Mouse (Mus musculus) c-Kit-positive CD71-positive TER-119-positive erythroid progenitor cells, embryonic 14.5 days (primary cell): ENCODE data around the gene Serpina3j.
"Not testable (repeated sequence)": the region's sequence is repeated elsewhere in the genome, so short reads cannot be mapped to it uniquely, and the experiment has no call there.

ENCODE experiments used
- DNase-seq: peaks from one replicate; pipeline ENCODE4 v3.0.0-alpha.2; 2013; ENCODE audit warnings: low spot score

The Serpina3j gene

DNA sequence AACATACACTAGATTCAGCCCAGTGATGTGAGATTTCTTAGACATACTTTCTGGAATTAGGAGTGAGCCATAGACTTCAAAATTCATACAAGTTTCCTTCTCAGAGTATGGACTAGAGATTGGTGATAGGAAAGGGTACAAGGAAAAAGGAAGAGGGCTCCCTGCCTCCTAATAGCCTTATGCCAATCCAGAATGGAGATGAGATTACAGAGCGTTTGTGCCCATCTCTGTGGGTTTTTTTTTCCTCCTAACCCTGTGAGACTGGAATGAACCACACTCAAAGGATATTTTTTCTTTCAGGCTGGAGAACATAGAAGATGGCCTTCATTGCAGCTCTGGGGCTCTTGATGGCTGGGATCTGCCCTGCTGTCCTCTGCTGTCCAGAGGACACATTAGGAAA, at the start of gene Serpina3j:
TSS of gene Serpina3j (plus strand) at position 301 of the 400 bp plus-strand sequence.
- no peak for DNase-seq

DNA sequence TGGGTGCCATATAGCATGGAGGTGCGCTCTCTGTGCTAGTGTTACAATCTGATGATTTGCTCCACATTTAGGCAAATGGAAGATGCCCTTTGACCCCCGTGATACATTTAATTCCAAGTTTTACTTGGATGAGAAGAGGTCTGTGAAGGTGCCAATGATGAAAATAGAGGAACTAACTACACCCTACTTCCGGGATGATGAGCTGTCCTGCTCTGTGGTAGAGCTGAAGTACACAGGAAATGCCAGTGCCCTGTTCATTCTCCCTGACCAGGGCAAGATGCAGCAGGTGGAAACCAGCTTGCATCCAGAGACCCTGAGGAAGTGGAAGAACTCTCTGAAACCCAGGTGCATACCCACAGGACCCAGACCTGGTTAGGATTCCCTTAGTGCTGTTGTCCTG, 48.0 kb upstream of the Serpina3j start:
- no peak for DNase-seq

DNA sequence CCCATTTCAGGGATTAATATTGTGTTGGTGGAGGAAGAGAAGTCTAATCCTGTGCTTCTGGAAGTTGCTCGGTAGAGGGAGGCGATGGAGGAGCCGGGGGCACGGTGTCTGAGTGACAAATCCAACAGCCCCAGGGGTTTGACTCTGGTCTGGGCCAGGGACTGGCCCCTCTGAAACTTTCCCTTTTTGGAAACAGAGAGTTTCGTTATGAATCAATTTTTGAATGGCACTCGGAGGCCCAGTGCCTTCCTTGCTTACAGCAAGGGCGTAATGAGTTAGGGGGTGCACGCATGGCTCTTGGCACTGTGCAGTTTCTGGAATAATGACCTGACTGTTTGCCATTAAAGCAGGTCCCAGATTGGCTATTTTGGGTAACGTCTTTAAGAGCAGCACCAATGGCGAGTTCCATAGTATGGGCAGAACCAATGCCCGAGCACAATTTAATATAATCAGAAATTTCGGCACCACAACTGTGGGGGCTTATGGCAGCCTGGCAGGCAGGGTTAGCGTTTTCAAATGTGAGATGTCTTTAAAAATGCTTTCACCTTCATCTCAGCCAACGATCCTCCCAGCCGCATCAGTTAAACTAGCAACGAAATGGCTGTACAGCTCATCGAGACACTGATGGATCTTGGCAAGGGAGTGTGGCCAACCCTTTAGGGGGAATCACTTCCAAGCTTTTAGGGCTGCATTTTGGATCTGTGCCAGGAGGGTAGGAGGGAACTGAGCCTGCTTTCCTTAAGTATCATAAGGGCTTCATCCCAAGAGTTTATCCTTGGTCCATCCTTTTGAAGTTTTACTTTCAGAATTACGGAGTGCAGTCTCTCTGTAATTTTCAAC, 35.9 kb upstream of the Serpina3j start:
- no peak for DNase-seq

DNA sequence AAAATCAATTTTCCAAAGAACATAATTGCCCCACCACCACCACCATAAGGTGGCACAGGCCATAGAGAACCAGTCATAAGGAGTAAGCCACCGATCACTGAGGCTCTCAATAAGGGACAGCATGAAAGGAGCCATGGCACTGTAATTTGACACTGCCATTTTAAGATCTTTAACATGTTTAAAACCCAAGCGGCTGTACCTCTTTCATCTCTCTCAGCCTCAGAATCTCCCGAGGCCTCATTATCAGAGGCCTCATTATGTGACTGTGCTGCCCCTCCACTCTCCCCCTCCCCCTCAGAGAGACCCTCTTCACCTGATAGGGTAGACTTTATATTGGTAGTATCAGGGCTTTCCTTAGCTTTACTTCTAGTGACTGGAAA, 35.3 kb upstream of the Serpina3j start:
- DNase-seq: no peak

DNA sequence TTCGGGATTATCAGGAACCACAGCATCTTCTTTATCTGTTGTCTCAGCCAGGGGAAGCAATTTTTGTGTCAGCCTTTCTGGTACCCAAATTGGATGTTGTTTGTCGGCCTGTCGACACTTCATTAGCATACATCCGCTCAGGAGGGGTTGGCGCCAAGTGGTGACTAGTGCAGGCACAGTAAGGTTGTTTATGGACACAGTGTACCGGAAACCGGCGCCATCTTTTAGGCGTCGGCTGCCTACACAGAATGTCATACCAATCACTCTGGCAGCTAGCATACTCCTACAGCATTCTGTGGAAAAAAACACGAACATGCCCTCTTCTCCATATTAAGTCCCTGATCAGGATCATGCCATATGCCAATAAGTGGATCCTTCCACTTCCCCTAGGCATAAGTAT, 31.0 kb upstream of the Serpina3j start:
- no peak for DNase-seq

DNA sequence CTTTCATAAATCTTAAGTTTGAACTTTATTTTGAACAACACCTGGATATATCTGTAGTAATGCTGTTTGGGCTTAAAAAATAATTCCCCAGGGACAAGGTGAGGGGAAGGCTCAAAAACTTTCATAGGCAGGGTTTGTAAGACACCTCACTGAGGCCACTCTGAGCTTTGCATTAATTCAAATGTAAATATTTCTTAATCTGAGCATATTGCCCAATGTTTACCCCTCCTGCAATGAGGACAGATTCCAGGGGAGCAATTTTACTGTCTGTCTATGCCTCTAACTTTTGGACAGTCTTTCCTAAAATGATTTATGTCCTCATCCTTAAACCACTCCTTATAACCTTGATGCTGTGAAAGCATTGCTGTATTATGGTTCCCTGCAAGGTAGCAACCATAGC, 26.0 kb upstream of the Serpina3j start:
- no peak for DNase-seq

GRCm38 (mm10) chr12:104289872-104290271, 24.5 kb upstream of the Serpina3j start:
- no peak for DNase-seq

- no peak for DNase-seq
Measured at GRCm38 (mm10) chr12:104293963-104294362, 20.4 kb upstream of the Serpina3j start.

DNA sequence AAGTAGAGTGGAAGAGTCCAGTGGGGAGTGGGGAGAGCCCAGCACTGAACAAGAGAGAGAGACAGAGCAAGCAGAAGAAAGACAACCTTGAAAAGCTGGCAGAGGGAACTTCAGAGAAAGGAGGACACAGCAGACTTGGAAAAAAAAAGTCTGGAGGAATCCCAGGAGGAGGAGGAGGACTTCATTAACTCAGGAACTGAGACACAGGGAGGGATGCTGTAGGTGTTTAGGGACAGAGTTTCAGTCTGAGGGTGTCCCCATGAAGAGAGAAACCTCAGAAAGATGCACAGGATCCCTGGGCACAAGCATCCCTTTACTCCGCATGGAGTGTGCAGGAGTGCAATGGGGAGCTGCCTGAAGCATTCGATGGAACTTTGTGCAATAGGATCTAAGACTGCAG, 16.3 kb upstream of the Serpina3j start:
- no peak for DNase-seq

DNA sequence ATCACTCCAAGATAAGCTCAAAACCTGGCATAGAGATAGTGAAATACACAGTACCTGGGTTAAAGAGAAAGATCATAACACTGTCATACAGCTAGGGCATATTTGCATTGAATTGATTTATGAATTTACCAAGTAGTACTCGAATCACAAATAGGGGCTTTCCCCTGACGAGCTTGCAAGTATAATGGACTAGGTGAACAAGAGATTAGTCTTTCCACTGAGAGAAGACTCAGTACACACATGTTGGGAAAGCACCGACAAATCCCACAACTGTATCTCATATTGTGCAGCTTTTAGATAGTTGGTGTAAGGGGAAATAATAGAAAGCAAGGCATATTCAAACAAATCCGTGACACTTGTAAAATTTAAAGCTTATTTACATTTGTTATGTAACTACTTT, 8.4 kb upstream of the Serpina3j start:
- no peak for DNase-seq

GRCm38 (mm10) chr12:104322454-104322853, 8.1 kb downstream of the Serpina3j start:
- DNase-seq: no peak

GRCm38 (mm10) chr12:104331701-104332100, 17.3 kb downstream of the Serpina3j start:
- DNase-seq: no peak

GRCm38 (mm10) chr12:104336873-104337272, 22.5 kb downstream of the Serpina3j start:
- DNase-seq: not testable (repeated sequence)

- not testable (repeated sequence) for DNase-seq
Measured at GRCm38 (mm10) chr12:104338226-104338625, 23.9 kb downstream of the Serpina3j start, which contains the start of the genes Serpina3k and Serpina3m. TSS of gene Serpina3k (plus strand) at chr12:104338486. TSS of gene Serpina3m (plus strand) at chr12:104338486.

DNA sequence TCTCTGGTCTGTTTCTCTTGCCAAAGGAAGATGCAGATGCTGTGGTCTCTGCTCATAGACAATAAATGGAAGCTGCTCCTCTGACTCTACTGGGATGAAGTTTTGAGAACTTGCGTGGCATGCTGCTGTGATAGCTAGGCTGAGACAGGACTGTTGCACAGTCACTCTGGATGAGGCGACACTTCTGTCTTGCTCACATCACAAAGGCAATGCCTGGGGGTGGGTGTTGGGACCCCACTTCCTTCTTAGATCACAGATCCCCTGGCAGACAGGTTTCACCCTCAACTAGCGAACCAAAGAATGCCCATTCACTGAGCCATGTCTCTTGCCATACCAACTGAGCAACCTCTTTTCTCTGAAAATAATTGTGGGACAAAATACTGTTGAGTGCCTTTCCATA, 24.4 kb downstream of the Serpina3j start:
- DNase-seq: no peak

- not testable (repeated sequence) for DNase-seq
Measured at GRCm38 (mm10) chr12:104342489-104342888, 28.1 kb downstream of the Serpina3j start.

- no peak for DNase-seq
Measured at GRCm38 (mm10) chr12:104345181-104345580, 30.8 kb downstream of the Serpina3j start.

GRCm38 (mm10) chr12:104345707-104346106, 31.4 kb downstream of the Serpina3j start:
- DNase-seq: no peak

DNA sequence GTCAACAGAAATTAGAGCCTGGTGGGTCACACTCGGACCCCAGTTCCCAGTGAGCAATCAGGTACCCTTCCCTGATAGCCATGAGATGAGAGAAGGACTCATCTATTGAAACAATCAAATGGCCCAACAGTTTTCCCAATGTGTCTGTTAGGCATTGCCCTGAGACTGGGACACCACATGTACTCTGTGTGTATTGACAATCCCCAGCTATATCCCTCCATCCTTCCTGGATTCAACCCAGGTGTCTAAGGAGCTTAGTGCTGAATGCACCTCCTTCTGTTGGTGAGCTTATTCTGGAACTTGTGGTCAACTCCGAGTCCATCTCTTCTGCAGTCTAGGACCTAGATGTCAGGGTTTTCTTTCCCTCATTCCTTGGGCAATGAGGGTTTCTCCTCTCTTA, 32.7 kb downstream of the Serpina3j start:
- DNase-seq: no peak

DNA sequence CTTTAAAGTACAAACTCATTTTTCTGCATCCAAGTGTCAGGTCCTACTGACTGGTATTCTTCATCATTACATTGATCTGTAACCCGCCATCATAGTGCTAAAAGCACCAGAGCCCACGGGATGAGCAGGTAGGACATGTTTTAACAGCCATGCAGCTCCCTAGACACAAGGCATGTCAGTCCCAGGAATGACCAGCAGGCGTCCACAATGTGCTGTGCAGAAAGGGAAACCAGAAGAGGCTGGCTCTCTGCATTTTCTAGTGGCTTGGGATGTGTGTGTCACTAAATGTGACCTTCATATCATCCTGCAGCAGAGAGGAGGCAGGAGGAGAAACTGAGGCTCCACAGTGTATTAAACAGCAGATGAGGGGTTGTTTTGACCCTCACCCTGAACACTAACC, 37.5 kb downstream of the Serpina3j start:
- DNase-seq: not testable (repeated sequence)

DNA sequence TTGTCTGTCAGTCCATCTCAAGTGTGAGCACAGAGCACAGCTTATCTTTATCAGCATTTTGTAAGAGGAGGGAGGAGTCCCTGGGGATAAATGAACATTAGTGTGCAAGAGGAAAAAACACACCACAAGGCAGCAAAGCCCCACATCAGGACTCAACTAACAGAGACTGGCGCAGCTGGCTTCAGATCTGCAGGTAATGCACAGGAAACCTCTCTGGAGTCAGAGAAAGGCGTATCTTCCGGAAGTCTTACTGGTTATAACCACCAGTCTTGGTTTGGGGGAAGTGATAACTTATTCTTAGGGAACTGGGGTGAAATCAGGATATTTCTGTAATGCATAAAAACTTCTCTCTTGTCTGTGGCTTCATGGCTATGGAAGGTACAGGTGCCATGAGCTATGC, 41.7 kb downstream of the Serpina3j start:
- no peak for DNase-seq

GRCm38 (mm10) chr12:104369986-104370385, 55.6 kb downstream of the Serpina3j start:
- DNase-seq: no peak
